Mouse (Mus musculus): ENCODE data around the gene Iqck.

Iqck gene

DNA sequence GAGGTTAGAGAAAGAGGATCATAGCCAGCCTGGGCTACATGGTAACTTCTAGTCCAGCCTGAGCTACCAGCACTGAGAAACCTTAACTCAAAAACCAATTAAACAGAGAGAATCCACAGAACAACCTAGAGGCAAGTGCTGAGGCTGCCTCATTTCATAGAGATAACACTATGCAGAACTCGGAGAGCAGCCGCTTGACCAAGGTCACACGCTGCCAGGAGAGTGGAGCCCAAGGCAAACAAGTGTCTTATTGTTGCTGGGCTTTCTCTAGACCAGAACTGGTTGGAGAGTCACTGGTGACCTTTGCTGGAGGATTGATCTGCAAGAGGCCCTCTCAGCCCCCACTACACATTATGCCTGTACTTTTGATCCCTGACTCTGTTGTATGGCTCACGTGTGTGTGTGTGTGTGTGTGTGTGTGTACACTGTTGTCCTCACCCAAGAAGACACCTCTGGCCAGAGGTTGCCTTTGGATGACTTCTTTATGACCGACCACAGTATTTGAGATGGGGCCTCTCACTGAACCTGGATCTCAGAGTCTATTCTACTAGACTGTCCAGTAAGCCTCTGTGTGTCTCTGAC lies 133.8 kb downstream of the Iqck start:
- no peak for DNase-seq (ENCODE audit: low spot score in 2 of 2)

DNA sequence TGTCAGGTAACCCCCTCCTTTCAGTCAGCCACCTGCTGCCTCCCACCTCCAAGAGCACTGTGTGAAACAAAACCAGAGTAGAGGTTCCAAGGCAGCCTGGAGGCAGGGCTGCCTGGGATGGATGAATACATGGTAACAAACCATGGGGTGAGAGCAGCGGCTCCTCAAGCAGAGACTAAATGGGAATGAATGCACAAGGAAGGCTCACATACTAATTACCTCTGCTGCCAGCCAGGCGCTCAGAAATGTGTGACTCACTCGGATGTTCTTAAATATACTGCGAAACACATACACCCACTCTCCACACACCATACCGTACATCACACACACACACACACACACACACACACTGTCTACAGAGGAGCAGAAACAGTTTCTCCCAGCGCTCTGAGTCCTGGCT lies 134.7 kb downstream of the Iqck start:
- DNase-seq (ENCODE audit: low spot score in 2 of 2): peak; percentile 81 to 82

DNA sequence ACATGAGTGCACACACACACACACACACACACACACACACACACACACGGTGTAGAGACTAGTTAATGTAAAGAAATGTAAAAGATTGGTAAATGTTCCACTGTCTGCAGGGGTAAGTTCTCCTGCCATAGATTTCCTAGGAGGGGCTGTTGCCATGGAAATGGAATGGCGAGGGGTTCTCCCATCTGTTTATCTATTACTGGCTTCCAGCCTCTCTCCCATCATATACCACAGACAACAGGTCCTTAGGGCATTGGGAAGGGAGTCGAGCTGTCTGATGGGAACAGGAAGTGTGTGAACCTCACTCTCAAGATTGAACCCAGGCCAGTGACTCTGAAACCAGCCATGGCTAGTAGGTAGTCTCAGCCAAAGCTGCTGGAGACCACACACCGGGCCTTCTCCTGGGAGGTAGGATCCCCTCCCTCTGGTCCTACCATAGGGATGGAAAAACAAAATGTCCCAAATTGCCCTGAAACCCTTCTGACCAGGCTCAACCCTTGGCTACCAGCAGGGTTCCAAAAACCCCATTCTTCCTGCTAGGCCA lies 135.9 kb downstream of the Iqck start:
- no peak for DNase-seq (ENCODE audit: low spot score in 2 of 2)

DNA sequence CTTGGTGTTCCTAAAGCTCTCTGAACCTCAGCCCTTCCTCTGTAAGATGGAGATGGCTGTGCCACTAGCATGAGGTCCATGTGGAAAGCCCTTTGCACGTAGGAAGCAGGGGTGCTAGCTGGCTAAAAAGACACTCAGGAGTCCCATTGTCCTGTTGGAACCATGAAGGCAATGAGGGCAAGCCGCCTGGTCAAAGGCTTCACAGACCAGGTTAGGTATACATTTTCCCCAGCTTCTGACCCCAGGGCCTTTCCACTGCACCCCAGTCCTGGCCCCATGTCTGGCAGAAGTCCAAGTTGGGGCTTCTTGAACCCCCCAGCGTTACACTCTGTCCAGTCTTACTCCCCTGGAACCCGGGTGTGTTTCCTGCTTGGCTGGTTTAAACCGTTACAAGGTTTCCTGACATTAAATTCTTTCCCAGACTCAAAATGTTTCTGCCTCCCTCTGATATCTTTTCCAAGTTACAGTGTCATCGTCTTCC lies 136.6 kb downstream of the Iqck start:
- no peak for DNase-seq (ENCODE audit: low spot score in 2 of 2)

DNA sequence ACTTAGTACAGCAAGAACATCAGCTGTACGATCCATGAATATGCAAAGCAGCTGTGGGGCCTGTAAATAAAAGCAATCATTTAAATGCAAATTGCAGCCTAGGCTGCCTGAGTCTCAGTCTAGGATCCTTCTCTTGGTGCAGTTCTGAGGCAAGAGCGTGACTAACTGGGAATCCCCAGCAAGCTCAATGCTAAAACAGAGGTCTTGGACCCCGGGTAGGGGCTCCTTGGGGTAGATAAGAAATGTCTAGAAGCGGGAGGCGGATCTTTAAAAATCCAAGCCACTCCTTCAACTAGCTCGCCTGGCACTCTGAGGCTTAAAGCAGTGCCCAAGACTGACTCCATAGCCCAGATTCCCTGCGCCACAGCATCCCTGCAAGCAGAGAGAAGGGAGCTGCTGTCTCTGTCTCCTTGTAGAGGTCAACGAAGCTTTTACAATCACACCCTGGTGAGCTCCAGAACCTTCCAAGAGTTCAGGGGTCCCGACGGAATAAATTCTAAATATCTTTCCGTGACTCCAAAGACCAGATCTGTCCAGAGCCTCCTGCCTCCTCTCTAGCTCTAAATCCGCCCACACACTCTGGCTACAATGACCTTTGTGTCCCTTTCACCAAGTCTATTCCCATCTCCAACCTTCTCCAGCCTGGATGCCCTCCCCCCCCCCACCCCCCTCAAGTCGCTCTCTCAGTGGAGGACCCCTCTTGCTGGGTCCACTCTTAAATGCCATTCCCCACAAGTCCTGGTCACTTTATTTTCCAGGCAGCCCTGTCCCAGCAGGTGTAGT lies 137.3 kb downstream of the Iqck start:
- DNase-seq (ENCODE audit: low spot score in 2 of 2): peak in 1 of 2 experiments; percentile 35

DNA sequence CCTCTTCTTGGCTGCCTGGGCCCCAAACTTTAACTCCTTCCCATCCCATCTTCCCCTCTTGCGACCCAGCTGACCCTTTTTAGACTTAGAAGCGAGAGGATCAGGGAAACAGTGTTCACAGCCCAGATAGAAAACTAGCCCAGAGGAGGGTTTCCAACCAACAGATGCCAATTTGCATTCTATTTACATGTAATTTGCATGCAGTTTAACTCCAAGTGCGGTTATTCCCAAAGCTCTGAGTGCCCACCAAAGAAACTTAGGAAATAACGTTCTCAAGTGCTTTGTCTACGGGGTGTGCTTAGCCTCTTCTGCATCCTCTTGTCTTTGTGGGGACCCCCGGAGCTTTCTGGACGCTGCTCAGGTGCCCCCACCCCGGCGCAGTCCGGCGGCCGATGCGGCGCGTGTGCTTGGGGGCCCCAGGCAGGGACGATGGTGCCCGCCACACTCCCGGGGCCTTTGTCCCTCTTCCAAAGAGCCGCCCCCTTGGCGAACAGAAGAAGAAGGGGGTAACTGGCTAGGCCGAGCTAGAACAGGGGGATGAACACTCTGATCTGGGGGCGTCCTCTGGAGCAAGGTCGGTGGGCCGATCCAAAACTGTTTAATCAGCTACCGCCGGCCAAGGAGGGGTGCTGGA lies 138.2 kb downstream of the Iqck start:
- DNase-seq (ENCODE audit: low spot score in 2 of 2): no peak

DNA sequence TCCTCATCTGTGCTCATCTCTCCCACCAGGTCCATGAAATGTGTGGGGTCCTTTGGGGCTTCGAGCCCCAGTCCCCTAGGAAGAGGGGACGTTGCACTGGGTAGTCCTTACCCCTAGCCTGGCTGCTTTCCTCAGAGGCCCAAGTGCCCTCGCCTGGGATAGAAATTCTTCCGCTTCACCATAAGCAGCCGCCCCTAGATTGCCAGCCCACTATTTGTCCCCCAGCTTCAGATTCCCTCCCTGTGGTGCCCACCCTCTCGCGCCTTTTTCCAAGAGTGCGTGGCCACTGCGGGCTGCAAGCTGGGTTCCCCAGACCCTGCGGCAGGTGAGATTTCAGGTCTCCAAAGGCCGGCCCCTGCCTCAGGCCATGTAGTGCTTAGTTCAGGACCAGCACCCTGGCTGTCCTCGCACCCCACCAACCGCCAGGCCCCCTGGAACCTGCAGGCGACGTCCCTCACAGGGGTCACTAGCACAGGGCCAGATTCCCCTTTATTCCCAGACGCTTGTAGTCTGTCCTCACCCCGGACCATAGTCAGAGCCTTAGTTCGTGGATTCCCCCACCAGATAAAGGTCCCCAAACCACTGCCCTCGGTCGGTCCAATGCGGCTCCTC lies 138.8 kb downstream of the Iqck start:
- no peak for DNase-seq (ENCODE audit: low spot score in 2 of 2)

DNA sequence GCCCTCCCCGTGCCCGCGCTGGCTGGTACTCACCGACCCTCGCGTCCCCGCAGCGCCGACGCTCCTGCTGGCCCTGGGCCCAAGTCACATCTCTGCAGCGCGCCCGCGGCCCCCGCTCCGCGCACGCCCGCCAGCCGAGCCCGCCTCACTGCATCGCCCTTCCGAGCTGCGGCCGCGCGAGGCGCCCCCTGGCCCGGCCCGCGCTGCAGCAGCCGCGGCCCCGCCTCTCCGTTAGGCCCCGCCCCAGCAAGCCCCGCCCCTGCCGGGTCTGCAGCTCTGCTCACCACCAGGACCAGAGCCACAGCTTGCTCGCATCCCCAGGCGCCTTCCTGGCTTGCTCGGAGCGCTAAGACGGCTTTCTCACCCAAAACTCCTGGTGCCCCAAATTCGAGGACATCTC lies 139.5 kb downstream of the Iqck start, which contains the start of gene Gprc5b:
TSS of gene Gprc5b (minus strand) at position 205 of the 400 bp plus-strand sequence.
- DNase-seq (ENCODE audit: low spot score in 2 of 2): peak; percentile 55 to 69

DNA sequence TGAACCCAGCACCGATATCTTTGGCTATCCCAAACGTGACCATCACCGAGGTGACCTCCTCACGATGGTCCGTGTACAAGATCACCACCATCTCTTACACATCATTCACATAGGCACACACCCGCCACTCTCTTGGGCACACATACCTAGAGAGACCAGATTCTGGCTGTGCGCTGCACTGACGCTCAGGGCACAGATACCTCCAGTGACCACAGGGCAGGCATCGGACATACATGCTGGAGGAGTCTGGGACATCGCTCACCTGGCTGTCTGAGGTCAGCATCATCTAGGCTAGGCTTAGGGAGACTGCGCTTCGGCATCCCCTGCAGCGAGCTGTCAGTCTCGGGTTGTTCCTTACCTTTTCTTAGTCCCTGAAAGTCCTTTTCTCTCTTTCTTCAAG lies 140.1 kb downstream of the Iqck start:
- no peak for DNase-seq (ENCODE audit: low spot score in 2 of 2)

DNA sequence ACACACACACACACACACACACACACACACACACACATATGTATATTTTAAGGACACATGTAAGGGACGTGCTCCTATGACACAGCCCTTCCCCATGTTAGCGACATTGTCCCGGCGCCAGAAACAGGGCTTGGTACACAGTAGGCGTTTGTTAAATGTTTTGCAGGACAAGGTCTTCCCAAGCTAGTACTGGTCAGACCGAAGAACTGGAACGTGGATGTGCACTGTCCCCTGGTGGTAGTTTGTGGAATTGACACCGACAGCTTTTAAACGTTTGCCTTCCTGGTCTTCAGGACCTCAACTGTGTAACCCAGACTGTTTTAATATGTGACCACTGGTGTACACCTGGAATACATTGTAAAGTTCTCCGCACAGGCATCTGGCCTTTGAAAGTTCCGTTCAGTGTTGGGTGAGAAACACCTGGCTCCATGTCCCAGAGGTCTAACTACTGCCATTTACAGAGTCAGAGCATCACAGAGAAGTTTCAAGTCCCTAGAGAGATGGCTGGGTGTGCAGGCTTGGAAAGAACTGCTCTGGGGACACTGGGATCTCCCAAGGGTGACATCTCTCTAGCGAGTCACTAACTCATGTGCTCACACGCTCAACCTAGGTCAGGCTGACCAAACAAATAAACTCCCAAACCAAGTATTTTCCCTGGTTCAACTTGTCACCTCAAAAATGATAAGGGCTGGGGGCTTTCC lies 140.7 kb downstream of the Iqck start:
- peak; percentile 91 to 93 for DNase-seq (ENCODE audit: low spot score in 2 of 2)

DNA sequence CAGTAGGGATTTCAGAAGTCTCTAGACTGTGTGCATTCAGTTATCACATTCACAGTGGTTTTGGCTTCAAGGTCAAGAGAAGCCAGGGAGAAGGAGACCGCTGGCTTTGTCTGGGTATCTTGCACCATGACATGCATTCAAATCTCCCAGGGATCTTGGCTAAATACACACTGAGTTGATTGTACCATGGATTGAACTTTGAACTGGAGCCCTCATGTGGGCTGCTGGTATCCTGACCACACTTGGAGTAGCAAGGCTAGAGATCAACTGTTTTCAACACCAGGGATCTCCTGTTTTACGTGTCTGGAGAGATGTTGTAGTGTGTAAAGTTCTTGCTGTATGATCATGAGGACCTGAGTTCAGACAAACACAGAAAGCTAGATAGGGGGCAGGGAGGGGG lies 144.3 kb downstream of the Iqck start:
- no peak for DNase-seq (ENCODE audit: low spot score in 2 of 2)

DNA sequence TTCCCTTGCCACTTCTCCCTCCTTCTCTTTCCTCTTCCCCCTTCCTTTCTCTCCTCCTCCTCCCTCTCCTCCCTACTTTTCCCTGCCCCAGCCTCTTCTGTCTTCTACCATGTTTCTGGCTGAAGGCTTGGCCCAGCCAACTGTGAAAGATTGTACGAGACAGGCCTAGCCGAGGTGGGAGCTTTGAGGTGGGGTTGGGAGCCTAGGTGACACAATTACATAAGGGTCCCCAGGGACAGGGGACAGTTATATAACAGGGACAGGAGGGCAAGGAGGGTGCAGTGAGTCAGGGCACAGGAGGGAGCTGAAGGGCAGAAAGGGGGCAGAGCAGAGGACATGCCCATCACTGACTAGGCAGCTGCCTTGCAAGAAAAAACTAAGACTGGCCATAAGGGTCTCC lies 146.4 kb downstream of the Iqck start:
- no peak for DNase-seq (ENCODE audit: low spot score in 2 of 2)

DNA sequence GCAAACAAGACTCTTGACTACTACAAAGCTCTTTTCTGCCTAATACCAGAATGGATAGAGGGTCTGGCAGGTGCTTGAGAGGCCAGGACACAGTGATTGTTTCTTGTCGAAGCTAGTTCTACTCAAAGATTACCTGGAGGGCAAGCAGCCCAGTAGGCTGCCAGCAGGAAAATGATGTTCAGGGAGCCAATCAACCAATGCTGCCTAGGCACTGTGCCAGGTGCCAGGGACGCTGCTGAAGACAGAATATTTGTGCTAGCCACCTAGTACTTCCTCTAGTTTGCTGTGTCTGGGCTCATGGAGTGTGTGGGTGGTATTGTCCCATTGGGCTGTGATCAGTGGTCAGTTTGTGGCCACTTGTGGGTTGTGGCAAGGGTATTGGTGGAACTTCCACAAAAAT lies 146.9 kb downstream of the Iqck start:
- no peak for DNase-seq (ENCODE audit: low spot score in 2 of 2)

DNA sequence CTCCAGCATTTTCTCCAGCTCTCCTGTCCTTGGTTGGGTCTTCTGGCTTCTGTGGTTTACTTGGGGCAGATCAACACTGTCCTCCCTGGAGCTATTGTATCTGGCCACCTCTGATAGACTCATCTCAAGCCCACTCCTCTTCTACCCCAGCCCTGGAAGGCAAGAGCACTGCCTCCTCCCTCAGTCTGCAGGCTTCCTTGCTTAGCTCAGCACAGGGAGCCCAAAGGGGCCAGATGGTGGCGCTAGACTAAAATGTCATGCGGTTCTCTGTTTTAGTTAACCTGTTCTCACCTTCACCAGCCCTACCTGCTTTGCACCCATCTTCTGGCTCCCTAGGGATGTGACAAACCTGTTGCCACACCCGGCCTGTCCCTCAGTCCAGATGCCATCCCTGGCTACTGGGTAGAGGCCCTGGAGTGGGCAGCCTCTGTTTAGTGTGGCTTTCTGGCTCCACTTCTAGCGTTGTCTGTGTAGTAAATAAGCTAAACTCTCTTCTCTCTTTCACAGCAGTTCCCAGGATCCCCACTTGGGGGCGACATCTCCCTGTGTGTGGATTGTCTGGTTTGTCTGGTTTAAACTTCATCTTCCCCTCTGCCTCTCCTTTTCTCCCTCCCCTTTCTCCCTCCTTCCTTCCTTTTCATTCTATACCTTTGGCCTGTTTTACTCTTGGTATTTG lies 155.4 kb downstream of the Iqck start:
- DNase-seq (ENCODE audit: low spot score in 2 of 2): peak; percentile 90 to 92

DNA sequence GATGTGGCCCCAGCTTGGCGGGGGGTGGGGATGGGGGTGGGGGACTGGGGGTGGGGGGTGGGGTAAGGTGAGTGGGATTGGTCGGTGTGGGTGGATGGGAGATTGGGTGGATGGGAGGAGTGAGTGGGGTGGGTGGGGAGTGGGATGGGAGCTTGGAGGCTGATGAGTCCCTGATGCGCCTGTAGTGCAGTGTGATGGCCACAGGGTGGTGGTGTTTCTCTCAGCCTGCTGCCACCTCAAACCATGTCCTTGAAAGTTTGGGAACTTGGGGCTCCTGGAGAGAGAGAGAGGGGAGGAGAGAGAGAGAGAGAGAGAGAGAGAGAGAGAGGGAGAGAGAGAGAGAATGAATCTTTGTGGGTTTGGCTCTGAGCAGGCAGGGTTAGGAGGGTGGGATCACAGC lies 160.2 kb downstream of the Iqck start:
- peak; percentile 43 to 49 for DNase-seq (ENCODE audit: low spot score in 2 of 2)

DNA sequence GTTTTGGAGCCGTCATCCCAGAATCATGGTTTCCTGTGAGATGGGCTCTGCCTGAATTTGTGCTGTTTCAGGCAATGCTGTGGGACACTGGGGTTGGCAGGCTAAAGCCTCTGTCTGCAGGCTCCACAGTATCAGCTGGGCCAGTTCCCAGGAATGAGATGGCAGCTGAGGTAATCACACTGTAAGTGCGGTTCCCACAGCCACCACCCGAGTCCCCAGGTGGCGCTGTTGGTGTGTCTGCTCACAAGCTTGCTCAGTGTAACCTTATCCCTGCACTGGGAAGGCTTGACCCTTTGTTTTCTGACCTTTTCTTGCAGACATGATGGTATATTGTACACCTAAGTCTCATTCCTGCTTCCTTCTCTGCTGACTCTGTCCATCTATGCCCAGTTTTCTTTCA lies 164.0 kb downstream of the Iqck start:
- peak; percentile 31 to 37 for DNase-seq (ENCODE audit: low spot score in 2 of 2)
